ENCODE assay signal across 20 mouse cellular contexts in genomic region chr10:53852091-53852490, GRCm38 (mm10).
"Had no signal": no experiment of that assay in that cellular context is flagged by ENCODE, and none has a peak within 500 bp of the region (broad histone marks: within the 10 kb centered on the region; RNA-seq: fewer than 3 reads in every experiment).

No protein-coding gene starts in this region.

- ATAC-seq: liver, embryonic 12.5 days; midbrain, embryonic 13.5 days had no signal

- H3K9me3 ChIP-seq: kidney, embryonic 15.5 days; limb, embryonic 10.5 days; limb, embryonic 13.5 days; liver, embryonic 12.5 days; liver, embryonic 15.5 days; lung, embryonic 15.5 days; megakaryocyte, embryonic 14.5 days; midbrain, embryonic 10.5 days; midbrain, embryonic 13.5 days had no signal

- DNase-seq: kidney, adult 8-10 months; kidney, postnatal 10 days; kidney, postnatal 36 days; layer of hippocampus, postnatal 36 days; liver; lung, adult 18-20 months; lung, postnatal 10 days; lung, postnatal 36 days; thymus, adult 18-20 months; thymus, postnatal 36 days had no signal

- H3K4me2 ChIP-seq: kidney, embryonic 15.5 days; limb, embryonic 13.5 days; liver, embryonic 12.5 days; liver, embryonic 15.5 days; lung, embryonic 15.5 days; midbrain, embryonic 13.5 days had no signal

- H3K27me3 ChIP-seq: kidney, embryonic 15.5 days; limb, embryonic 13.5 days; liver, embryonic 12.5 days; liver, embryonic 15.5 days; lung, embryonic 15.5 days; megakaryocyte, embryonic 14.5 days; midbrain, embryonic 13.5 days had no signal

- H3K4me1 ChIP-seq: kidney, embryonic 15.5 days; limb, embryonic 10.5 days; liver, embryonic 12.5 days; liver, embryonic 15.5 days; lung, embryonic 15.5 days; midbrain, embryonic 10.5 days; midbrain, embryonic 13.5 days had no signal

- H3K27ac ChIP-seq: kidney, embryonic 15.5 days; left cerebral cortex, adult 2 months; limb, embryonic 10.5 days; limb, embryonic 13.5 days; liver, embryonic 12.5 days; liver, embryonic 15.5 days; lung, embryonic 15.5 days; midbrain, embryonic 10.5 days; midbrain, embryonic 13.5 days had no signal

- H3K9ac ChIP-seq: kidney, embryonic 15.5 days; limb, embryonic 13.5 days; liver, embryonic 12.5 days; liver, embryonic 15.5 days; lung, embryonic 15.5 days; midbrain, embryonic 13.5 days had no signal

- H3K36me3 ChIP-seq: kidney, embryonic 15.5 days; limb, embryonic 10.5 days; limb, embryonic 13.5 days; liver, embryonic 12.5 days; liver, embryonic 15.5 days; lung, embryonic 15.5 days; midbrain, embryonic 10.5 days; midbrain, embryonic 13.5 days had no signal

- H3K4me3 ChIP-seq: kidney, embryonic 15.5 days; left cerebral cortex, adult 2 months; limb, embryonic 10.5 days; limb, embryonic 13.5 days; liver, embryonic 12.5 days; liver, embryonic 15.5 days; lung, embryonic 15.5 days; megakaryocyte, embryonic 14.5 days; midbrain, embryonic 10.5 days; midbrain, embryonic 13.5 days had no signal
